Mouse (Mus musculus) embryo, embryonic 11 days (tissue): ENCODE data around the gene Sec14l1.
"Not testable (repeated sequence)": the region's sequence is repeated elsewhere in the genome, so short reads cannot be mapped to it uniquely, and the experiment has no call there.

Experiments
- DNase-seq: peaks from one replicate; pipeline ENCODE4 v3.0.0-alpha.2; 2015

The Sec14l1 gene

DNA sequence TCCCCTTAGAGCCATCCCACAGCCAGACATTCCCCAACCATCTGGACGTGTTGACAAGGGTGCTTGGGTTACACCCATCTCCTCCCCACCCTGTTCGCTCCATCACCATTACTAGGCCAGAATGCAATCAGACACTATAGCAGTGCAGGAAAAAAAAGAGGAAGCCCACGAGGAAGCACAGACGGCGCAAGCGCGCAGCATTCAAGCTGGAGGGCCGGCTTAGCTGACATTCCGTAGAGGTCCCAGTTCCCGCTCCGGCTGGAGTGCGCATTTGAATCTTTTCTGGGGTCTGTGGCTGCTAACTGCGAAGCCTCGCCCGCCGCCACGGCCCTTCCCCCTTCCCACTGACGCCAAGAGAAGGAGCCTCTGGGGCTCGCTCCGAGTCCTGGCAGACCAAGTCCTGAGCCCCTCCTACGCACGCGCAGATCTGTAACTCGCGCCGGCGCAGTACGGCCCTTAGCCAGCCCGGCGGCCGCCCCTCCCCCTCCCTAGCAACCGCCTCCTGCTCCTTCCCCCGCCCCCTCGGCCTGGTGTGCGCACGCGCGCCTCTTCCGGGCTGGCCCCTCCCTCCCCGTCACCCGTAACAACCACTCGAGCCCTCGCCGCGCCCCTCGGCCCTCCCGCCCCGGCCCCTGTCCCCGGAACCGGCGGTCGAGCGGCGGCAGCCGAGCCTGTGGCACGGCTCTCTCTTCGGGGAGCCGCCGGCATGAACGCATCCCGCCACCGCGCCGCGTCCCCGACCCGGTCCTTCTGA lies at the start of gene Sec14l1:
Gene Sec14l1, plus strand, starts transcription at position 577 of the 754 bp plus-strand sequence.
- DNase-seq, result peak; percentile 98

DNA sequence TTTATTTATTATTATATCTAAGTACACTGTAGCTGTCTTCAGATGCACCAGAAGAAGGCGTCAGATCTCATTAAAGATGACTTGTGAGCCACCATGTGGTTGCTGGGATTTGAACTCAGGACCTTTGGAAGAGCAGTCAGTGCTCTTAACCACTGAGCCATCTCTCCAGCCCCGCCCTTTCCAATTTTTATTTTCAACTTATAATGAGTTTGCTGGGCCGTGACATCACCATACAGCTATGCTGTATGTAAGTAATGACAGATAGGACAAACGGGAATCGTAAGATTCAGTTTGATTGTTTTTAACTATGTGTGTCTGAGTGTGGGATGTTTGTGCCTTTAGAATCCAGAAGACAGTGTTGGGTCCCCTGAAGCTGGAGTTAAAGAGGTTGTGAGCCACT lies 49.4 kb upstream of the Sec14l1 start:
- DNase-seq, result not testable (repeated sequence)

DNA sequence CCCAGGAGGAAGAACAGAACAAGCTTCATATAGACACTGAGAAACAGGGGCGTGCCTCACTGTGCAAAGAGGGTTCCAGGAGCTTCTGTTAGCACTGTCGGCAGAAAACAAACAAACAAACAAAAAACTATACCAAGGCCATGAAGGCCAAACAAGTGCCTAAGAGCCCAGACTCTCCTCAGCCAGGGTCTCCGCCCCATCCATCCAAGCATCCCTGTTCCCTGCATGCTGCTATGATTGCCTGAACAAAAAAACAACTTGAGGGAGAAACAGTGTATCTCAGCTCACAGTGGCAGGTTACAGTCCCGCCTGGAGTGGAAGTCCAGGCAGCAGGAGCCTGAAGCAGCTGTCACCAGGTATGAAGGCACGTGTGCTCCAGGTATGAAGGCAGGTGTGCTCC lies 48.2 kb upstream of the Sec14l1 start:
- no peak for DNase-seq

- DNase-seq, result no peak
Measured at GRCm38 (mm10) chr11:117068332-117068731, 46.6 kb upstream of the Sec14l1 start.

DNA sequence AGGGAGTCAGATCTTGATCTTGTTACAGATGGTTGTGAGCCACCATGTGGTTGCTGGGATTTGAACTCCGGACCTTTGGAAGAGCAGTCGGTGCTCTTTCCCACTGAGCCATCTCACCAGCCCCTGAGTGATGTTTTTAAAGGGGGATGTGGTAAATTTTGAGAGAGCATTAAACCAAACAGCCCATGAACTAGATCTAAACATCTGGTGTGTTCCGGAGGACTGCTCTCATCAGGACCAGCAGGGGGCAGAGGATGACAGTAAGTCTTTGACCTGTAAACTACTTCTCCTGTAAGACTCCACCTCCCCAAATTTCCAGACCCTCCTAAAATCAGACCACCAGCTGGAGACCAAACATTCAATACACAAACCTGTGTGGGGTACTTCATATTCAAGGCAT lies 45.9 kb upstream of the Sec14l1 start:
- no peak for DNase-seq

- DNase-seq, result no peak
Measured at GRCm38 (mm10) chr11:117070711-117071110, 44.3 kb upstream of the Sec14l1 start.

DNA sequence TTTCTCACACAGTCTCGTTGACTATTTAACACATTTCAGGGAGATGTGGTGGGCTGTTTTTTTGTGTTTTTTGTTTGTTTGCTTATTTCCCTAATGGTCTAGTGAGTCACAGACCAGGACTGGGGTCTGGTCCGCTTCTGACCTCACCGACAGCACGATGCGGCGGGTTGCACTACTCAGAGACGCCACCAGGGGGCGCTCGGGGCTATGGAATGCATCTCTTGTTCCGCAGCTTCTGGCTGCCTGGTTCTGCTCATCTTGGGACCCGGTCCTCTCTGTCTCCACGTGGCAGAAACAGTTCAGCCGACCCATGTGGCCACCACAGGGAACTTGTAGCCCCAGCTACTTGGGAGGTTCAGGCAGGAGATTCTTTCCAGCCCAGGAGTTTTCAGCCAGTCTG lies 42.8 kb upstream of the Sec14l1 start:
- DNase-seq, result peak; percentile 87

DNA sequence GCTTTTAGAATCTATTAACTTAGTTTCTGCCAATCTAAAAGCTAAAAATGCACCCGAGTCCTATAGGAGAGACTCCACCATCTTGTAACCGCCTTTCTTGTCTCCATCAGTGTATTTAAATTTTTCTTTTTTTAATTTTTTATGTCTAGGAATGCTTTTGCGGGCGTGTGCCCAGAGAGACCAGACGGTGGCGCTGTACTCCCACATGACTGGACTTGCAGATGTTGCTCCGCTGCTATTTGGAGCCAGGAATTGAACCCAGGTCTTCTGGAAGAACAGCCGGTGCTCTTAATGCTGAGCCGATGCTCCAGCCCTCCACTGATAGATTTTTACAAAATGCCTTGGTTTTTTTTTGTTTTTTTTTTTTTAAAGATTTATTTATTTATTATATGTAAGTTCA lies 41.5 kb upstream of the Sec14l1 start:
- DNase-seq, result no peak

DNA sequence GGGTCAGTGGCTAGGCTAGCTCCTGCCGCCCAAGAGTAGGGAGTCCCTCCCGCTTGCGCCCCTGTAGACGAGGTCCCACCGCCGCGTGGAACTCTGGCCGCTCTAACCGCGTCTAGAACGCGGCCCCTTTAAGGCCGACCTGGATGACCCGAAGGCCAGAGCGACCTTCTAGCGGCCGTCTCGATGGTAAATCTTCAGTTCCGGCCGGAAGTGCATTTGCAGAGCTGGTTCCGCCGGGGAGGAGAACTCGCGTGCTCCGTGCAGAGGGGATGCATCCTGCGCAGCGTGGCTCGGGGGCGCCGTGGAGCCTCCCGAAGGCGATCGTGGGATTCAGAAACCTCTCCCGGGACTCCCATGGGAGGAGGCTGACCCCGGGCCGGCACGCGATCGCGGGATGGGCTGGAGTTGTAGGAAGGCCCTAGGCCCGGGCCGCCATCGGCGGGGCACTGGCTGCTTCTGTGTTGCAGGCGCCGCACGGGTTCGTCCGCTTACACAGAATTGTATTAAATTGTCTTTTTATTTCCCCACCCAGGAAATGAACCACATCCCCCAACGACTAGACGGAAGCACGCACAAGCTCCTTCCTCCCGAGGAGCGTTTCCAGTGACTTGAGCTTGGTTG lies 38.3 kb upstream of the Sec14l1 start:
- DNase-seq, result peak; percentile 97

DNA sequence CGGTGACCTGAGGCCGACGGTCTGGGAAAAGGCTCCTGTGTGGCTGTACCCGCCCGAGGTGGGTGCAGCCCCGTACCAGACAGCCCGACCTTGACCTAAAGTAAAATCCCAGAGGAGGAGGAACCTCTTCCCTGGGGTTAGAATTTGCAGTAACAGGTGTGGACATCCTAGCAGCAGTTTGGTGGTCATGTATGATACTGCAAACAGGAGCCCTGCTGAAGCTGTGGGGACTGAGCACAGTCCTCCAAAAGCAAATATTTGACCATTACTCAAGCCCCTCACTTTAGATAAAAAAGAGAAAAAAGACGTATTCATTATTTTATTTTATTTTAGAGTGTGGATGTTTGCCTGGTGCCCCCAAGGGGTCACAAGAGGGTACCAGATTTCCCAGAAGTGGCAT lies 37.7 kb upstream of the Sec14l1 start:
- DNase-seq, result no peak

DNA sequence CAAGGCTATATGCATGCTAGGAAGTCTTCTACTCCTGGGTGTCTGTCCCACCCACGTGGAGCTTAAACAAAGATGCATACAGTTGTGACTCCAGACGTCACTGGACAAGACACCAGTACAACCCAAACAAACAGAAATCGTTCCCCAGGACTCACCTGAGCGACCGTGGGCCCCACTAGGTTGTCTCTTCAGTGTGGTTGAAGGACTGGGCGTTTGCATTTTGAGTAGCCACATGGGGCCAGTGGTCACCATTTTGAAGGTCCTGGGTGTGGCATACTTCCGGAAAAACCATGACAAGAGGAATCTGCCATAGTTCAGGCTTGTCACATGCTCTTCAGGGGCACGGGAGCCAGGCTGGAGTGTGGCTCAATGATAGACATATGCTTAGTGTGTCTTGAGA lies 37.1 kb upstream of the Sec14l1 start:
- DNase-seq, result no peak

- DNase-seq, result no peak
Measured at GRCm38 (mm10) chr11:117078637-117079240, 36.2 kb upstream of the Sec14l1 start.

- no peak for DNase-seq
Measured at GRCm38 (mm10) chr11:117079651-117080190, 35.2 kb upstream of the Sec14l1 start.

- no peak for DNase-seq
Measured at GRCm38 (mm10) chr11:117080209-117080608, 34.8 kb upstream of the Sec14l1 start.

DNA sequence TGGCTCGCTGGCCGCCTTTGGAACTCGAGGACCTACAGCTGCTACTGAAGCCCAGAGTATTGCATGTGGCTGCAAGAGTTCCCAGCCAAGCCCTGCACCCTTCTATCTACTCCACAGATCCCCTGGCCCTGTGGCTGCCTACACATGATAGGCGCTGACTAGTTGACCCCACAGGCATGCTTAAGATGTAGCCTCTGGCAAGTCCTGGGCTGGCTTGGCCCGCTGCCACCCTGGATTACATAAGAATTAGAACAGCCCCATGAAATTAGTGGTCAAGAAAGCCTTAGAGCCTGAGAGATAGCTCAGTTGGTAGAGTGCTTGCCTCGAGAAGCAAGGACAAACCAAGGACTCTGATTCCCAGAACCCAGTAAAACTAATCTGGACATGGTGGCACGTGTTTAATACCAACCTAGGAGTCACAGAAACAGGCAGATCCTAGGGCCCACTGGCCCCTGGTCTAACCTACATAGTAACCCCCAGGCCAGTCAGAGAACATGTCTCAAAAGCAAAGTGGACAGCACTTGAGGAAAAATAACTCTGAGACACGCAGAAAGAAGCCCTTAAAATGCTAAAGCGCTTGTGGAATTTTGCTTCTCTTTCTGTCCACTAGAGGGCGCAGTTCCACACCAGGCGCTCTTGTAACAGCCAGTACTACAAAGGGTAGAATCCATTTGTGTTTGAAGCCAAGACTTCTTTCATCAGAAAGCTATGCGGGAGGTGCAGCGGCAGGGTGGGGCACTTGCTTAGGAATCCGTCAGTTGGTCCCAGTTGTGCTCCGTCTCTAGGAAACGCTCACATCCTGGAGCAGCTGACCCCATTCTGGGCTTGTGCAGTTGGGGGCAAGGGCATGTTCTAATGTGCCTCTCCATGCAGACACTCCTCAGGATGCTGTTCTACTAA lies 33.6 kb upstream of the Sec14l1 start:
- DNase-seq, result peak; percentile 84

DNA sequence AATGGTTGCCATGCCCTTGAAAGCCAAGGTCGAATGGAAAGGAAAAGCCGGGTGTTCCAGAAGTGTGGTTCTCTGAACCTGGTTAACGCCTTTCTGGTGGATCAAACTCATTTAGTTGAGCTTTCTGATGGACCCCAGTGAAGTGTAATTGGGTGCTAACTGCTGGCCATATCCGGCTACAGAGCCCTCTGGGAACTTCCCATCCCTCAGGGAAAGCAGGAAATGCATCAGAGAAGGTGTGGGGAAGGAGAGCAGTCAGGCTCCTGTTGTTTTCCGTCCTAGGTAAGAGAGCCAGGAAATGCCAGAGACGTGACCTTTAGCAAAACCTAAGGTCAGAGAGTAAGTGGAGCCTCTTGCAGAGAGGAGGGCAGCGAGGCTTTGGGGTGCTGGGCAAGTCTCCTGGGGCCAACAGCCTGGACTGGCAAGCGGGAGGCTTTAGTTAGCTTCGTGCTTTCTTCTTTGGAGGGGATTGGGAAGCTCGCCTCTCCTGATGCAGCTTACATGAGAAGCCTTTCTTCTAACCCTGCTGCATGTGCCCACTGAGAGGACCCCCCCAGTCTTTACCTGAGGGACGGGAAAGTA lies 32.5 kb upstream of the Sec14l1 start:
- no peak for DNase-seq

- DNase-seq, result no peak
Measured at GRCm38 (mm10) chr11:117083052-117083881, 31.7 kb upstream of the Sec14l1 start.

DNA sequence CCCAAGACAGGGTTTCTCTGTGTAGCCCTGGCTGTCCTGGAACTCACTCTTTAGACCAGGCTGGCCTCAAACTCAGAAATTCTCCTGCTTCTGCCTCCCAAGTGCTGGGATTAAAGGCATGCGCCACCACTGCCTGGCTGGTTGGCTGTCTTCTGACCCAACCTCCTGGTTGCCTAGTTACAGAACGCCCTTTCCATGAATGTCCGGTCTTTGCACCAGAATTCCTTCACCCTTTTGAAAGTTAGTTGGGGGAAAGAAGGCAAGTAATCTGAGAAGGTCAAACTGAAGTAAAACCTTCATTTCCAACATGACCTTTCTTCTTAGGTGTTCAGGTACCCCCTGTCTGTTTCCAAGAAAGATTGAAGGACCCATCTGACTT lies 31.1 kb upstream of the Sec14l1 start:
- not testable (repeated sequence) for DNase-seq

DNA sequence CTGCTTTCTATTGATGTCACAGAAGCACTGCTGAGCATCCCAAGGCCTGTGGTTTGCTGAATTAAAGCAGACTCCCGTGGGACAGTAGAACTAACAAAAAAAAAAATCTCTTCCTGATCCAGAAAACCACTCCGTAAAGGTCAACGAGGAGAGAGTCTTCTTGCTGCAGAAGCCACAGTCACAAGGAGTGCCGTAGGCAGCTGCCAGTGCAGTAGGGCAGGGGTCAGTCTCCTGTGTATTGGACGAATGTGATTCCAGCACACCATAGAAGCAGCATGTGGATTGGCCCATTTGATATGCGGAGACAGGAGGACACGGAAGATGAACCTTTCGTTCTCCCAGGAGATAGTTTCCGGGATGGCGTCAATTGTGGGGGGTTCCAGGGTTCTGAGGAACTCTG lies 28.8 kb upstream of the Sec14l1 start:
- no peak for DNase-seq

DNA sequence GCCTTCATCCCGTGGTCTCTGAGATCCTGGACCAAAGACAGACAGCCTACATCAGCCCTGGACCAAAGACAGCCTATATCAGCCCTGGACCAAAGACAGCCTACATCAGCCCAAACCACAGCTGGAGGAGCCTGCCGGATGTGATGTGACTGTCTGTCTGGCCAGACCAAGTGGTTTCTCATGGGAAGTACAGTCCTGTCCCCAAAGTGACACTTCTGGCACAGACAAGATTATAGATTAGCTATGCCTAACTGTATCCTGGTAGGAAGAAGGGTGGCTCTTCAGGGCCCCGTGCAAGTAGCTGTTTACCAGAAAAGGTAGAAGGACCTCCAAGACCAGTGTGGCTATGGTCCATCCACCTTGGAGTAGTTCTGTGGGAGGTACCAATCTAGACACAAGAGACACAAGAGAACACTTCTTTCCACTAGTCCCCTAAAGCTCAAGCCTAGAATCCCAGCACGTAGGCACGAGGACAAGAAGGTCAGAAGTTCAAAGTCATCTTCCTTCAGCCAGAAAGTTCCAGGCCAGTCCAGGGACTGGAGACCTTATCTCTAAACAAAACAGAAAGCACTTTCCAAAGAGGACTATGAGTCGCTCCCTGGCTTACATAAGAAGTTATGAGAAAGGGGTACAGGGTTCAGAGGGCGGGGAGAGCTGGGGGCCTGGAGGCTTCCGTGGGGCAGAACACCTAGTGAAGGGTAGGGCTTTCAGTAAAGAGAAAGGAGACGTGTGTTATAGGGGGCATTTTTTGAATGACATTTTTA lies 27.8 kb upstream of the Sec14l1 start:
- no peak for DNase-seq
